Mouse (Mus musculus) c-Kit-positive CD71-positive TER-119-positive erythroid progenitor cells, embryonic 14.5 days (primary cell): Measurements from ENCODE around the gene Psap.
"Not testable (repeated sequence)": the region's sequence is repeated elsewhere in the genome, so short reads cannot be mapped to it uniquely, and the experiment has no call there.

ENCODE experiments used
- DNase-seq: peaks from one replicate; pipeline ENCODE4 v3.0.0-alpha.2; 2013; ENCODE audit warnings: low spot score

The Psap gene

DNA sequence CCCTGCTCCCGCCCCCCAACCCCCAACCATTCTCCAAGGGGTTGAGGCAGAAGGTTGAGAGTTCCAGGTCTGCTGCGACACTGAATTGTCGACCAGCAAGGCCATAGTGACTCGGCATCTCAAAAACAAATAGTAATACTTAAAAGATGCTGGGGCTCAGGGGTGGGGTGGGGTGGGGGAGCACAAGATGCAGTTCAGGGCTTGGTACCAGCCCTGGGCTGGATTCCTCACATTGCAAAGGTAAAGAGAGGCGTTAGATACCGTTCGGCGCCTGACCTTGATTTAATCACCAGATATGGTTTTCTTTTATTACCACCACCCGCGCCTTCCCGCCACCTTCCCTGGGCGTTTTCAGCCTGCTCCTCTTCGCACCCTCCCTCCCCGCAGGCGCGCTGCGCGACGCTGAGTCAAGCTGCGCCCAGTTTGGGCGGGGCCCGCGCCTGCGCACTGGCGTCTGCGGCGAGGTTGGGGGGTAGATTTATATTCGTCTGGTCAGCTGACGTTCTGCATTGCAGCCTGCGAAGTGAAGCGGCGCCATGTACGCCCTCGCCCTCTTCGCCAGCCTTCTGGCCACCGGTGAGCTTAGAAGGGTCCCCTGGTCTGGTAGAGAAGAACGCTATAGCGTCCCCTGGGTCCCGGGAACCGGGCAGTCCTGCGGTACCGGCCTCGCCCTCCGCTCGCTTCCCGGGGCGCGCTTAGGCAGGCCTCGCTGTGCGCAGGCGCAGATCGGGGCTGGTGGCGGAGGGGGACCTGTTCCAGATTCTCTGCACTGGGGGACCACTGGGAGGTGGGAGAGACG, at the start of gene Psap:
Gene Psap, plus strand, starts transcription at position 421 of the 799 bp plus-strand sequence.
- DNase-seq = peak; percentile 92

DNA sequence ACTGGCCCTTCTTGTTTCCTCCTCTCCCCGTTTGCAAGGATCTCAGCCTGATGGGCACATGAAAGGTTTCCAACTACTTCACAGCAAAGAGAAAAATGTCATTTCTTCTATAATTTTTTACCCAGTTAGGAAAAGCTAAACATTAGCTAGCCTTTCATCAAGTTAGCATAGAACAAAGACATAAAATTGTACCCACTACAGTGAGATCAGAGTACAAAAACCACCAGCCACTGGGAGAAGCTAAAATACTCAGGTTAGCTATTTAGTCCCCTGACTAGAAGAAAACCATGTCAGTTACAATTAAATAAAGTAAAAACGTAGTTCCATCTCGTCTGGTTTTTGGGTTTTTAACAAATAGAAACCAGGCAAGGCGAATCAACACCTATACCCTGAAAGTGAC, 49.8 kb upstream of the Psap start:
- no peak for DNase-seq

DNA sequence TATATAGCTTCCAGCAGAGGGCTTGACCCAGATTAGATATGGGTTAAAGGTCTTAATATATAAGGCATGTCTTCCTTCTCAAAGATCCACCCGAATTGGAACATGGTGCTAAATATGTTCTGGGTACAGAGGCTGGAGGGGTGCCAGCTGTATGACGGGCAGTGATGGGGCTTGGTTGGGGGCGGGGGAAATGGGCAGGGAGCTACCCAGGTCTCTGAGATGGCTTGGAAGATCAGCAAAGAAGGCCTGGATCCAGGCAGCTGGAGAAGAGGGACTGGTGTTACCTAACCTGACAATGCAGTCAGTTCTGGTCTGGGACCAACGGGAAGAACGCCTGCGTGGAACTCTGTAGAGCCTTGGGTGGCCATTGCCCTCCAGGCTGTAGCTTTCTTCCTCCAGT, 48.3 kb upstream of the Psap start:
- DNase-seq = no peak

DNA sequence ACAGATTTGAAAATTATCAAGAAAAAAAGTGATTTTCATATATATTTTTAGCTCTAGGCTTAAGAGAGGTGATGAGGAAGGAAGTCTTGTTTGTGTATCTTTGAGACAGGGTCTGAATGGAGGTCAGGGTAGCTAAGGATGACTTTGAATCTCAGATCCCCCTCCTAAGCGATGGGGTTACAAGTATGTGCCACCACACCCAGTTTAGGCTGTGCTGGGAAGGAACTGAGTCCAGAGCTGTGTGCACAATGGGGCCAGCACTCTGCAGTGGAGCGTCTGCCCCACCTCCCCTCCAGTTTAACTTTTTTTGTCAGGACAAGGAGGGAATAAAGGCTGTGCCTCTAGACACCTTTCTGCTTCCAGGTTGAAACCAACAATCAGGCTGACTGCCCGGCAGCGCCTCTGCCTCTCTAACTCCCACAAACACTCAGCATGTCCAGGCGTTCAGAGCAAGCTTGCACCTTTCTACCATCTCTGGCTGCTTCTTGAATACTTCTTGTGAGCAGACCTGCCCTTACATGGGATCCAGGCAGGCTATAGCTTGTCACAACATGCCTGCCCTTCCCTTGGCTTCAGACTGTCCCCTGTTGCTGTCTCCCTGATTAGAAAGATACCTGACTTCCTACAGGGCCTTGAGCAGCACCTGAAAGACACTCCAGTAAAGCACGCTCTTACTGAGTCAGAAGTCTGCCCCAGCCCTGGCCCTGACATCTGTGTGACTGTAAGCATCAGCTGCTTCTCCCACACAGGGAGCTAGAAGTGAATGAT, 46.9 kb upstream of the Psap start:
- no peak for DNase-seq

DNA sequence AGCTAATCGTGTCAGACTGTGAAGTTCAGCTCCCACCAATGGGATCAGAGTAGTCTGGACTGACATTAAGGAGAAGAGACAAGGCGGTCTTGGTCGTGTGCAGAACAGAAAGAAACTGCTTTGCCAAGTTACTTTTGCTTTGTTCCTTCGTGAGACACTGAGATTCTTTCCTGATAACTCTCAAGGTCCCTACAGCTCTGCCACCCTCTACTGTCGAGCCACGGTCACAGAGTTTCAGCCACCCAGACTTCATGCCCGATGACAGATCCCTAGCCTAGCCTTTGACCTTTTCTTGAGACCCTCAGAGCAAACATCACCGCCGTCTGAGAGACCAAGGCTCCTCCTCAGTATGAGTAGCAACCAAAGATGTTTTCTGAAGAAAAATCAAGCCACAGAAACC, 43.4 kb upstream of the Psap start:
- DNase-seq = no peak

DNA sequence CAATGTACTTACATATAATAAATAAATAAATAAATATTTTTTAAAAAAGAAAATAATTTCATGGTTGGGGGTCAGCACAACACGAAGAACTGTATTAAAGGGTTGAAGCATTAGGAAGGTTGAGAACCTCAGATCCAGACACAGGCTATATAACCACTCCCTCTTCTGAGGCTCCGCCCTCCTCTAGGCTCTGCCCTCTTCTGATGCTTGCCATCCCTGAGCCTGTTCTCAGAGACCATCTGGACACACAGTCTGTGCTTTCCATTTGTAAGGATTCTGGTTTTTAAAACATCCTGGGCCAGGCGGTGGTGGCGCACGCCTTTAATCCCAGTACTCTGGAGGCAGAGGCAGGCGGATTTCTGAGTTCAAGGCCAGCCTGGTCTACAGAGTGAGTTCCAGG, 41.6 kb upstream of the Psap start:
- DNase-seq = not testable (repeated sequence)

DNA sequence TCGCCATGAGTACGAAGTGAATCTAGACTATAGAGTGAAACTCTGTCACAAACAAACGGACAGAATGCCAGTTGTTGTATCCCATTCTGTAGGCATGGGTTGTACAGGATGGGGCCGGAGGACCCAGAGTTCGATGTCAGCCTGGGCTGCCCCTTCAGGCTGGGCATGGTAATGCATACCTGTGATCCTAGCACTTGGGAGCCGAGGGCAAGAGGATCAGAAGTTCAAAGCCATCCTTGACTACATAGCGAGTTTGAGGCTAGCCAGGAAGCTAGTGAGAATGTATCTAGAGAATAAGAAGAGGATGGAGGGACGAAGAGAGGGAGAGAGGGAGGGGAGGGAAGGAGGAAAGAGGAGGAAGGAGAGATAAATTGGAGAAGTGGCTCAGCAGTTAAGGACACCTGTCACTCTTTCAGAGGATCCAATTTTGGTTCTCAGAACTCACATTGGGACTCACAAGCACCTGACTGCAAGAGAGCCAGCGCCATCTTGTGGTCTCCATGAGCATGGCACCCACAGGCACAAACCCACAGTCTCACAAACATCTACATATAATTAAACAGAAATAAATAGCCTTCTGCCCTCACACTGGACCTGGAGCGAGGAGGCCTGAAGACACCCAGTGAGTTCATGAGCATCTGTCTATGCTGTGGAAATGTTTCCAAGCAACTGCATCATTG, 39.8 kb upstream of the Psap start:
- peak; percentile 34 for DNase-seq

DNA sequence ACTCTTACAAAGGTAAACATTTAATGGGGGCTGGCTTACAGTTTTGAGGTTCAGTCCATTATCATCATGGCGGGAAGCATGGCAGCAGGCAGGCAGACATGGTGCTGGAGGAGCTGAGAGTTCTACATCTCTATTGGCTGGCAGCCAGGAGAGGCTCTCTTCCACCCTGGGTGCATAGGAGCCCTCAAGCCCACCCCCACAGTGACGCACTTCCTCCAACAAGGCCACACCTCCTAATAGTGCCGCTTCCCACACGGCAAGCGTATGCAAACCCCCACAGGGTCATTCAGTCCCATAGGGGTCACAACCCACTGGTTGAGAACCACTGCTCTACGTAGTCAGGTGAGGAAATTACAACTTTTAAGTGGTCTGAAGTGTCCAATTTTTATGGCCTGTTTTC, 37.0 kb upstream of the Psap start:
- DNase-seq = no peak

DNA sequence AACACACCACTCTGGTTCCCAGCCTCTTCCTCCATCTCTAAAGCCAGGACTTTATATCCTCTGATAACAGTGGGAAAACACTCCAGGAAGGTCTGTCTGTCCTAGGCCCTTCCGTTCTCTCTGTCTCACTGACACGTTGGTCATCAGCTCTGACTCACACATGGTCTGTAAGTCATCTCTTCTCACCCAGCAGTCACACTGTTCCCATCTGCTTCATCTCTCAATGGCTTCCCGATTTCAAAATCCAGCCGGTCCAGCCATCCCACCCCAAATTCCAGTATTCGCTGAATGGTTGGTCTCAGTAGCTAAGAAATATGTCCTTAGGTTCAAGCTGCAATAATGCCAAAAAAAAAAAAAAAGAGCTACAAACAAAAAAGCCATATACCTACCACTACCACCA, 33.5 kb upstream of the Psap start:
- DNase-seq = no peak

DNA sequence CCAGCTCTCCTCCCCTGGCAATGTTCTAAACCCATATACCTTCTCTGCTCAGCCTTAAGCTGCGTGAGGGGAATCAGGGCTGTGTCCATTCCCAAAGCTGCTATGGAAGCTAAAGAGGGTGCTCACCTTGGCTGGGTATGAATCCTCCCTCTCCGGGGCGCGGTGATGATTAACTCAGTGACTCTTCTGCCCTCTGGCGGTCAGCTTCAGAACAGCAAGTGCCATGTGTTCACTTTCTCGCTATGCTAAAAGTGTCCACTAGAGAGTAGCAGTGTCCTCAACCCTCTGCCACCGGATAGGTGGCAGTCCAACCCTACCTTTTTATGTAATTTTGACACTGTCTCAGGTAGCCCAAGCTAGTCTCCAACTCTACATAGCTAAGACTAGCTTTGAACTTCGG, 32.4 kb upstream of the Psap start:
- DNase-seq = peak; percentile 88

DNA sequence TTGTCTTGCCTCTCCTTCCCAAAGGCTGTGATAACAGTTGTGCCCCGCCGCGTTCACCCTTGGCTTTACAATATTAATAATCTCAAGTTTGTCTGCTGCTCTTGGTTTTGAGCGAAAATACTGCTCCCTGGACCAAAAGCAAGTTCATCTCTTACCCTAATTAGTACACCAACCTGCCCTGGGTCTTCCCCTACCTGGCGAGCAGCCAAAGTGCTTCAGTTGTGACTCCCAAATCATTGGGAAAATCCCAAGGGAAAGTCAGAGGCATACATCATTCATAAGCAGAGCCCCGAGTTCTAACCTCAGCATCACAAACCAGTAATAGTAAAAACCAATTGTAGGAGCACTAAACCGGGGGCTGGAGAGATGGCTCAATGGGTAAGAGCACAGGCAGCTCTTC, 31.8 kb upstream of the Psap start:
- no peak for DNase-seq

DNA sequence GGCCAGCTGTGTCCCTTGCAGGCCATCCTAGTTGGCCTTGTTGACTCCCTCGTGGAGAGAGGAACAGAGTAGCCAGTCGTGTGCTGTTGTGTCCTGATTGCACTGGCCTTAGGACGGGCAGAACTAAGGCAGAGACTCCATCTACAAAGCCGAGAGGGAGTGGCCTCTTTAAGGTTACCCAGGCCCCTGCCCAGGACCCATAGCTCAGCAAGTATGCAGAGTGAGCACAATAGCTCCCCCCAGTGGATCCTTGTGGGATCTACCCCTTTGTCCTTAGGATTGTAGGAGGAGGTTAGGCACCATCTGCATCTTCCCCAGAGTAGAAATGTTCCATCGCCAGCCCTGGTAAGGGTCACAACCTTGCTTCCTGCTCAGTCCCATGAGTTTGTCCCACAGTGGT, 30.9 kb upstream of the Psap start:
- peak; percentile 51 for DNase-seq

DNA sequence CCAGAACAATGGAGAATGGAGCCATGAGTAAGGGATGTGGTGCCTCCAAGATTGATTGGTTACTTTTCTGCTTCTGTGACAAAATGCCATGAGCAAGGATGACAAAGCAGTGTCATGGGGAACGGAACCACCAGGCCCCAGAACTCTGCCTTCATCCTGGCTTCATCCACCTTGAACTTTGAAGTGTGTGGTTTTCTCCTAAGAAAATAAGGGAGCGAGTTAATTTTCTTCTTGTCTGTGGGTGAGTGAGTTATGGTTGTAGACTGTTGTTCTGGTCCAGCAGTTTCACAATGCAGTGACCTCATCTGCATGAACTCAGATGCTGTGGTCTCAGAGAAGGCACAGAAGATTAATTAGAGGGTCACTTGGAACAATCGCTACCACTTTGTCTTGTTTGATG, 29.1 kb upstream of the Psap start:
- DNase-seq = not testable (repeated sequence)

DNA sequence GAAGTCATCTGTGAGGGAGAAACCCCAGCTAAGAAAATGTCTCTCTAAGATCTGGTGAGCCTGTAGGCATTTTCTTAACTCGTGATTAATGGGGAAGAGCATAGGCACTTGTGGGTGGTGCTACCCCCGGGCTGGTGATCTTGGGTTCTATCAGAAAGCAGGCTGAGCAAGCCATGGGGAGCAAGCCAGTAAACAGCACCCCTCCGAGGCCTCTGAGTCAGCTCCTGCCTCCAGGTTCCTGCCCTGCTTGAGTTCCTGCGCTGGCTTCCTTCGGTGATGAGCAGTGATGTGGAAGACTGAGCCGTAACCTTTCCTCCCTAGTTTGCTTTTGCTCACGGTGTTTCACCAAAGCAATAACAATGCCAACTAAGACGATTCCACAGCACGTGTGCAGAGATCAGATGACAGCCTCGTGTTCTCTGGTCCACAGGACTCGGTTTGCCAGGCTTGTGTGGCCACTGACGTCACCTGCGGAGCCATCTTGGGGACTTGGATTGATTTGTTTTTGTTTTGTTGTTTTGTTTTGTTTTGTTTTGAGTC, 26.9 kb upstream of the Psap start:
- DNase-seq = no peak

DNA sequence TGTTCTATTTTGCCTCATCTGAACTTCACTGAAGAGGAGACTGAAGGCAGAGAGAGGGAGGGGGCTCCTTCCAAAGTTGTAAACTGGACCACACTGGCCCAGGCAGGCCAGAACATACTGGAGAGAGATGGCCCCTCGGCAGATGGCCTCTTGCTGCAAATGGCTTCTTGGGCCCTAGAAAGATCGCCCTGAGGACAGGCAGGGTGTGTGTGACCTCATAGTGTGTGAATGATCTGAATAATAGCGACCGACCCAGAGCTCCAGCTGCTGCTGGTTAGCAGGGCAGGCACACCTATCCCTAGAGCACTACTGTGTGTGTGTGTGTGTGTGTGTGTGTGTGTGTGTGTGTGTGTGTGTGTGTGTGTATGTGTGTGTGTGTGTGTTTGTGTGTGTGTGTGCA, 25.2 kb upstream of the Psap start:
- no peak for DNase-seq

DNA sequence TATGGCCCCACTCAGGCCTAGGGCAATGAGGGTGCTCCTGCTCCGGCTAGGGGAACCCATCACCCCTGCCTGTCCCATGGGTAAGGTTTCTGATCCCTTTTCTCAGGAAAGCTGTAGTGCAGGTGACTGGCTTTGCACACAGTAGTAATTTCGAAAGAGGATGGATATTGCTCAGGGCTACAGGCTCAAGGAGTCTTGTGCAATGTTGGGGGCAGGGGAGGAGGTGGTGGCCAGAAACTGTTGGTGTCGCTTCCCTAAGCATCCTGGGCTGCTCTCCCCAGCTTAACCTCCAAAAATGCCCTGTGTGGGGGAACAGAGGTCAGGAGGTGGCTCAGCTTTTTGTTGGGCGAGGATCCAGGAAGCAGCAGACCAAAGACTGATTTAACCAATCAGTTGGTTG, 24.8 kb upstream of the Psap start:
- no peak for DNase-seq

DNA sequence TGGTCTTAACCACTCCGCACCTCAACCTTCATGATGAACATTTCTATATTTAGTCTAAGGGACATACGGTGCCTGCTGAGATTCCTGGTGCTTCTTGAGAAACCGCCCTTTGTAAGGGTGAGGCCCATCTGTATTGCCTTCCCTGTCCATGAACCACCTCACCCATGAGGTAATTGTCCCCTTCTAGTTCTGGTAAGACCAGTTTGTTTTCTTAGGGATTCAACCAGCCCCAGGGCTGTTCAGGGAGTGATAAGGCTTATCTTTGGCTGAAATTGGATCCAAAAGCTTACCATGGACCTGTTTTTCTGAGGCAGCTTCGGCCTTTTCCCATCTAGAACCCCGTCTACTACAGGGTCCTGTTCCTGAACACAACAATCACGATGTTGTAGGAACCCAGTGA, 21.3 kb upstream of the Psap start:
- peak; percentile 34 for DNase-seq

DNA sequence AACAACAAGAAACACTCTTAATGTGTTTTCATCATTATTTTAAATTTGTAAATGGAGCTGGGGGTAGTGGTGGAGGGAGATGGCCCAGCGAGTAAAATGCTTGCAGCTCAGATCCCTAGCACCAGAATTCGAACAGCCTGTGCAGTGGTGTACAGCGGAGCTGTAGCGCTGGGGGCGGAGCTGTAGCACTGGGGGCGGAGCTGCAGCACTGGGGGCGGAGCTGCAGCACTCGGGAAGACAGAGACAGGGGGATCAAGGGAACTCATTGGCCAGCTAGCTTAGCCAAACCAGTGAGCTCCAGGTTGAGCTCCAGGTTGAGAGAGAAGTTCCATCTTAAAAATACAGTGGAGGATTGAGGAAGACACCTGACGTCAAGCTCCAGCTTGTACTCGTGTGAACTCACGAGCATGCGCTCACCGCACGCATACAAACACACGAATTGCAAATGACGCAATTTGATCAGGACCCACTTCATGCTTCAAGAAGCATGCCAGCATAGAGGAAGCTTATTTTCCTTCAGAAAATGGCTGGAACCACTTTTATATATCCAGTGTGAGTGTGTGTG, 20.1 kb upstream of the Psap start:
- DNase-seq = peak; percentile 29

DNA sequence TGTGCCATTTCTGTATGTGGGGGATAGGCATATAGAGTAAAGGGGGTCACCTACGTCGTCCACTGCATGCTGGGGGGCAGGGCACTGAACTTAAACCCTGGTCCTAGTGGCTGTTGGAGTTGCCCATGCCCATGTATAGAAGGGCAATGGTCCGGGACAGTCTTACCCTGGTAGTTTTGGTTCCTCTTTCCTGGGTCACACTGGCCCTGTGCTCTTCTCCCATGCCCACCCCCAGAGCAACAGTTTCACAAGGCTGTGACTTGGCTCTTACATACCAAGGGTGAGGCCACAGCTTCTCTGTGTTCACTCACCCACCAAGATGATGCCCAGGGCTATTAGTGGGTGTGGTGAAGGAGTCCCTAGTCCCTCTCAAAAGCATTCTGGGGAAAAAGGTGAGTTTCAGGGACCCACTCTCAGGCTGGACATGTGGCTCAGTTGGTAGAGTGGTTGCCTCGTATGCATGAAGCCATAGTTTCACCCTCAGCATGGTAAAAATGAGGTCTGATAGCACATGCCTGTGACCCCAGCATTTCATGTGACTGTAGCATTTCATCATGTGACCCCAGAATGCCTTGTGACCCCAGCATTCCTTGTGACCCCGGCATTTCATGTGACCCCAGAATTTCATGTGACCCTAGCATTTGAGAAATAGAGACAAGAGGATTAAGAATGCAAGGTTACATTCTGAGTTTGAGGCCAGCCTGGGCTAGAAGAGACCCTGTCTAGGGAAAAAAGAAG, 16.7 kb upstream of the Psap start:
- no peak for DNase-seq

DNA sequence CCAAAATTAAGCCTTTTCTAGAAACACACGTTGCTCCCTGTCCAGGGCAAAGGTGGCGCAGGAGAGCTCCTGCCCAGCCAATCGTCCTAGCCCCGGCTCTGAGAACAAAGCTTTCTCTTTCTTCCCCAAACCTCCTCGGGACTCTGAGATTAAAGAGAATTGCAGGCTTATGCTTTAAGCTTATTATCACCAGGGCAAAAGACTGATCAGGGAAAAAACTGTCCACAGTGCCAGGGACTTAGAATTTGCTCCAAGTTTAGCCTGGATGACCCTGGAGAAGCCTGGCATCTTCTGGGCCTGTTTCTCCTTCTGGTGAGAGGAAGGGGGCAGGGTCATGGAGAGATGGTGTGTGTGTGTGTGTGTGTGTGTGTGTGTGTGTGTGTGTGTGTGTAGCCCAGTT, 15.9 kb upstream of the Psap start:
- no peak for DNase-seq

DNA sequence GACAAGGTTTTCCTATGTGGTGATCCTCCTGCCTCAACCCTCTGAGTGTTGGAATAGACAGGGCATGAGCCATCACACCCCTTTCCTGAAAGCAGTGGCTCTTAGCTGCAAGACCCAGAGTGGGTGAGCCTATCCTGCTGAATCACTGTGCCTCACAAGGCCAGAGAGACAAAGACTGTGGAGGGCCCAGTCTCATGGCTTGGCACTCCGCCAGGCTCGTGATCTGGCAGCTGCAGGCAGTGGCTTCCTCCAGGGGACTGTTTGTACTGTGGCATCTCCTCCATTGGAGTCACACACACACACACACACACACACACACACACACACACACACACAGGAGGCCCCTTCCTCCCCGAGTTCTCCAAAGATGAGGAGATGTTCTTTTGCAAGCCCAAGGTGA, 15.0 kb upstream of the Psap start:
- no peak for DNase-seq

DNA sequence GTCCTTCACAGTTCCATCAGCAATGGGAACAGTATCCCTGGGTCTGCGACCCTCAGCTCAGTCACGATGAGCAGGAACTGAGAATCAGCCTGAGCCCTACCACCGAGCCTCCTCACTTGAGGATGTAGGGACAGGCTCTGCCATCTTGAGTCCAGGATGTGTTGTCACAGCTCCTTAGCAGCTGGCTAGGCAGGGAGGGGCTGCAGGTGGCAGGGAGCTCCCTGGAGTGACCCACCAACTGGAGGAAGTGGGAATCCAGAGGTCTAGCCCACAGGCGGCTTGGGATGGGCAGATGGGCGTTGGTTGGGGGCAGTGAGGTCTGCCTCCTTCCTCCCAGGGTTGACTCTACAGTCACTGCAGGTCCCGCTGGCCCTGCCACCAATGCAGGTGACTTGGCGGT, 14.1 kb upstream of the Psap start:
- DNase-seq = no peak
